Mouse (Mus musculus) cerebellum, postnatal 36 days (tissue): Measurements from ENCODE around the gene Defa25.
"Not testable (repeated sequence)": the region's sequence is repeated elsewhere in the genome, so short reads cannot be mapped to it uniquely, and the experiment has no call there.

Source experiments
- DNase-seq, 2 experiments: peaks; one replicate each; pipeline ENCODE4 v3.0.0; 2021 to 2022; ENCODE audit warnings: mixed read lengths in 2 of 2

The Defa25 gene

GRCm38 (mm10) chr8:21084142-21084541 is at the start of gene Defa25:
Gene Defa25 (plus strand): TSS chr8:21084442.
- DNase-seq = not testable (repeated sequence)

DNA sequence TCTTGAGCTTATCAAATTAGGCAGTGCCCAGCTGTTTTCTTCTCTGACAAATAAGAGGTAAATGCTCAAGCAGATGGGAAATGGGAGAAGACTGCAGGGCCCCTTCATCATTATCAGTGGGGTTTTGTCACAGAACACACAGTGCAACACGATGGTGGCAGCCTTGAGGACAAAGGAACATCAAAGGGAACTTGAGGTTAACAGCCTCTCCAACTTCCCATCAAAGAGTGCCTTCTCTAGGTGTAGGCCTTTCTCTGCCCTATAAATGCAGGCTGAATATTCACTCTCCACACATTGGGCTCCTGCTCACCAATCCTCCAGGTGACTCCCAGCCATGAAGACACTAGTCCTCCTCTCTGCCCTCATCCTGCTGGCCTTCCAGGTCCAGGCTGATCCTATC is 29.5 kb upstream of the Defa25 start, which contains the start of gene Defa23:
Gene Defa23, plus strand, starts transcription at position 301 of the 400 bp plus-strand sequence.
- DNase-seq = not testable (repeated sequence)

GRCm38 (mm10) chr8:21064738-21065137 is 19.5 kb upstream of the Defa25 start, which contains the start of gene Defa35:
Gene Defa35 (plus strand): TSS chr8:21065038.
- not testable (repeated sequence) for DNase-seq

DNA sequence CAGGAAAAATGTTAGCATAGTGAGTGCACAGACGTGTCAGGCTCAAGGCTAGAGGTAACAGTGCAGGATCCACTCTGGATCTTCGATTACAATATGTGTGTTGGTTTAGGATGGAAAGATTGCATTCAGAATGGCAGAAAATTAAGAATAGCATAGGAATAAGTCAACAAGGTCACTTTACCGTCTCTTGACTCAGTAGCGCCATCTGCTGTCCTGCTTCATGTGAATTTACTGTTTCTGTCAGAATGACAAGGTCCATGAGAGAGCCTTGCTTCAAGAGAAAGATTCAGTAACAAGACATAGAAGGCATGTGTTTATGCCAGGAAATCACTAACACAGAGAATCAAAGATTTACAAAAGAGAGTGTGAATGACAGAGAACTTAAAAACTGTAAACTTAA is 8.9 kb downstream of the Defa25 start:
- peak in 1 of 2 experiments; percentile 1 for DNase-seq

DNA sequence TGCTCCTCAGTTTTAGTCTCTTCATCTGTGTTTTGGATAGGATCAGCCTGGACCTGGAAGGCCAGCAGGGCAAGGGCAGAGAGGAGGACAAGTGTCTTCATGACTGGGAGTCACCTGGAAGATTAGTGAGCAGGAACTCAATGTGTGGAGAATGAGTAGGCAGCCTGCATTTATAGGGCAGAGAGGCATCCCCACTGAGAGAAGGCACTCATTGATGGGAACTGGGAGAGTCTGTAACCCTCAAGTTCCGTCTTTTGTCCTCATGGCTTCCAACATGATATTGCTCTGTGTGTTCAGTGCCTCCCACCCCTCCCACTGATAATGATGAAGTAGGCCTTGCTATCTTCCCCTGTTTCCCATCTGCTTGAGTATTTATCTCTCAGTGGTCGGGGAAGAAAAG is 11.7 kb downstream of the Defa25 start, which contains the start of gene Gm14851:
Gene Gm14851, minus strand, starts transcription at position 101 of the 400 bp plus-strand sequence.
- not testable (repeated sequence) for DNase-seq

DNA sequence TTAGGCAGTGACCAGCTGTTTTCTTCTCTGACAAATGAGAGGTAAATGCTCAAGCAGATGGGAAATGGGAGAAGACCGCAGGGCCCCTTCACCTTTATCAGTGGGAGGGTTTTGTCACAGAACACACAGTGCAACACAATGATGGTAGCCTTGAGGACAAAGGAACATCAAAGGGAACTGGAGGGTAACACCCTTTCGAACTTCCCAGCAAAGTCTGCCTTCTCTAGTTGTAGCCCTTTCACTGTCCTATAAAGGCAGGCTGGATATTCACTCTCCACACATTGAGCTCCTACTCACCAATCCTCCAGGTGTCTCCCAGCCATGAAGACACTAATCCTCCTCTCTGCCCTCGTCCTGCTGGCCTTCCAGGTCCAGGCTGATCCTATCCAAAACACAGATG is 50.1 kb downstream of the Defa25 start, which contains the start of gene Defa30:
Gene Defa30, plus strand, starts transcription at position 301 of the 400 bp plus-strand sequence.
- DNase-seq = not testable (repeated sequence)
